1 mouse cellular context compared by ENCODE assay signal in the genomic region with DNA sequence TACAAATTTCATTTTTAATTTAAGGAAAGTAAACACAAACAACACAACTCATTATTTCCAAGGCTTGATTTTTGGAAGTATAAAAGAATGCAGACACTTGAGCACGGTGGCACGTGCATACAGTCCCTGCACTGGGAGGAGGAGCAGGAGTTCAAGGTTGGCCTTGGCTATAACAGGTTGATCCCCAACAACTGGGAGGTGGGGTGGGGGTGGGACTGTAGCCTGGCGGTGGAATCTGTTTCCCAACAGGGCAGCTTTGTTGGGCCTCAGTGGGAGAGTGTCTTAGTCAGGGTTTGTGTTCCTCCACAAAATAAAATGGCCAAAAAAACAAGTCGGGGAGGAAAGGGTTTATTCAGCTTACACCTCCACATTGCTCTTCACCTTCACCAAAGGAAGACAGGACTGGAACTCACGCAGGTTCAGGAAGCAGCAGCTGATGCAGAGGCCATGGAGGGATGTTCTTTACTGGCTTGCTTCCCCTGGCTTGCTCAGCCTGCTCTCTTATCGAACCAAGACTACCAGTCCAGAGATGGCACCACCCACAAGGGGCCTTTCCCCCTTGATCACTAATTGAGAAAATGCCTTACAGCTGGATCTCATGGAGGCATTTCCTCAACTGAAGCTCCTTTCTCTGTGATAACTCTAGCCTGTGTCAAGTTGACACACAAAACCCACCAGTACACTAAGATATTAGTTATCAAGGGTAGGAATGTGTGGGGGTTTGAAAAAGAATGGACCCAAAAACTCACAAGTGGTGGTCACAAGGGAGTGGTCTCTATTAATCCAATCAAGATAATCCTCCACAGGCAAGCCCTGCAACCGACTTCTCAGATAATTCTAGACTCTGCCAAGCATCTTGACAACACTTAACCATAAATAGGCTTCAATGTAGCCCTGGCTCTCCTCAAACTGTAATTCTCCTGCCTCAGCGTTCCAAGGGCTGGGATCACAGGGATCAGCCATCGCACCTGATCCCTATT.
TF ChIP-seq lines count a peak whose summit lies in the region.

No protein-coding gene starts in this region.

TF ChIP-seq in MEL, 35 proteins besides CTCF, POLR2A, EP300 and RAD21 (continued from another document):
- TF ChIP-seq ZKSCAN1 (IDR thresholded peaks at IDR 0.05; ENCODE audit: low read depth, low read length) (no peak), MXI1 (IDR thresholded peaks at IDR 0.05; ENCODE audit: low read depth, low read length) (no peak), E2F4 (IDR thresholded peaks at IDR 0.05; ENCODE audit: borderline replicate concordance, low read depth, low read length) (no peak), ZNF384 (IDR thresholded peaks at IDR 0.05; ENCODE audit: low read depth, low read length) (no peak), MYC (IDR thresholded peaks at IDR 0.05; ENCODE audit: low read depth, low read length) (no peak), RCOR1 (IDR thresholded peaks at IDR 0.05; ENCODE audit: low read depth, low read length) (no peak), SMC3 (IDR thresholded peaks at IDR 0.05; ENCODE audit: low read depth, low read length) (no peak), MEF2A (IDR thresholded peaks at IDR 0.05; ENCODE audit: extremely low read depth, insufficient replicate concordance, low read depth, low read length, poor library complexity, severe bottlenecking) (no peak)
TF ChIP-seq in MEL: peak in this region for 0.
